Mouse (Mus musculus): ENCODE results near the gene Mobp. TPM values are rescaled to one million over a fixed set of nuclear protein-coding genes. Genes with fewer than 3 reads are reported as not detected.
A peak's percentile ranks its signal among the peaks of the same experiment; 100 is the strongest.

Mobp gene
- polyA plus RNA-seq, 1 experiment from 2014 or later = not detected

DNA sequence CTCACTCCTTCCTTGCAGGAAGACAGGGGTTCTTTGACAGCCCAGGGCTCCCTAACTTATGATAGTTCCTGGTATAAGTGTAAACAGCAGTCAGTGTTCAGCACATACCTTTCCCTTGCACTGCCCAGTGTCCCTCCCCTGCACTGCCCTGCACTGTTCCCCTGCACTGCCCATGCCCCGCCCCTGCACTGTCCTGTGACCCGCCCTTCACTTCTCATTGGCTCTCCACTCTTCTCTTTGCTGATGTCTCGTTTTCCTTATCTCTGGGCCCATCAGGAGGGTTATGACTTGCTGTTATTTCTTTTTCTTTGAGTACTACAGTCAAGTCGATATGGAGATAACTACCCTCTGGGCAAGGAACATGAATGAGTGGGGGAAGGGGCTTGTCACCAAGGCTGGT, 8.5 kb downstream of the Mobp start:
- no peak for DNase-seq

DNA sequence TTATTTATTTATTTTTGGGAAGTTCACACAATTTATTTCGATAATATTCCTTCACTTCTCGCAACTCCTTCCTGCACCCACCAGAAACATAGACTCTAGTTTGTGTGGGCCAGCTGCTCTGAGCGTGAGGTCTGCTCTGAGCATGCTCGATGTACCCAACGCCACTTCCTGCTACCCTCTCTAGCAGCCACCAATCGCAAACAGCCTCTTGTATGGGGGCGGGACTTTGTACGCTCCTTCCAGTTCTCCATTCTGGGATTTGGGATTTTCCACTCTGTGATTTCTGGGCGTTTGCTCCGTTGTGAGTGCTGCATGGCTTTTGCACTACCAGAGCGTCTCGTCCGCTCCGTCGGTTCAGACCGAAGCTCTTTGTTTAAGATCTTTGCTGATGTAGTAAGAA, 14.4 kb downstream of the Mobp start:
- ATAC-seq (ENCODE audit: low FRiP score, low TSS enrichment) = no peak
- no peak overlapping the region for H3K27ac ChIP-seq (replicated peaks; ENCODE audit: low read depth, low read length)
- H3K9ac ChIP-seq (replicated peaks; ENCODE audit: low read length) = no peak overlapping the region
- no peaks in the 10 kb centered on the region for H3K36me3 ChIP-seq (ENCODE audit: control insufficient read depth, insufficient read depth, low read length)
- 89% methylated on average over 16 of the region's 16 CpGs for WGBS
- H3K4me1 ChIP-seq (ENCODE audit: control insufficient read depth, insufficient read depth, low read length) = no peaks in the 10 kb centered on the region
- no peaks in the 10 kb centered on the region for H3K27me3 ChIP-seq (ENCODE audit: control insufficient read depth, insufficient read depth, low read length)
- no peak overlapping the region for H3K4me3 ChIP-seq (replicated peaks; ENCODE audit: low read depth, low read length)
- no peak for DNase-seq
- no peaks in the 10 kb centered on the region for H3K9me3 ChIP-seq (ENCODE audit: control insufficient read depth, low read length)
- no peak overlapping the region for H3K4me2 ChIP-seq (ENCODE audit: low read length)

More for the DNA sequence above, 8.5 kb downstream of the Mobp start:
- H3K36me3 ChIP-seq (ENCODE audit: control insufficient read depth, insufficient read depth, low read length) = no peaks in the 10 kb centered on the region
- H3K27ac ChIP-seq (replicated peaks; ENCODE audit: low read depth, low read length) = 0 out of 2 replicates have a peak overlapping the region, but pooled peaks have one; percentile 1
- H3K27me3 ChIP-seq (ENCODE audit: control insufficient read depth, insufficient read depth, low read length) = no peaks in the 10 kb centered on the region
- no peak overlapping the region for H3K4me2 ChIP-seq (ENCODE audit: low read length)
- no peak overlapping the region for H3K9ac ChIP-seq (replicated peaks; ENCODE audit: low read length)
- peaks cover 4% of the 10 kb centered on the region; the same call in 1 of the 2 replicates for H3K4me1 ChIP-seq (ENCODE audit: control insufficient read depth, insufficient read depth, low read length)
- no peak overlapping the region for H3K4me3 ChIP-seq (replicated peaks; ENCODE audit: low read depth, low read length)
- no peaks in the 10 kb centered on the region for H3K9me3 ChIP-seq (ENCODE audit: control insufficient read depth, low read length)
- WGBS = 47% methylated on average over 4 of the region's 4 CpGs
- ATAC-seq (ENCODE audit: low FRiP score, low TSS enrichment) = no peak

DNA sequence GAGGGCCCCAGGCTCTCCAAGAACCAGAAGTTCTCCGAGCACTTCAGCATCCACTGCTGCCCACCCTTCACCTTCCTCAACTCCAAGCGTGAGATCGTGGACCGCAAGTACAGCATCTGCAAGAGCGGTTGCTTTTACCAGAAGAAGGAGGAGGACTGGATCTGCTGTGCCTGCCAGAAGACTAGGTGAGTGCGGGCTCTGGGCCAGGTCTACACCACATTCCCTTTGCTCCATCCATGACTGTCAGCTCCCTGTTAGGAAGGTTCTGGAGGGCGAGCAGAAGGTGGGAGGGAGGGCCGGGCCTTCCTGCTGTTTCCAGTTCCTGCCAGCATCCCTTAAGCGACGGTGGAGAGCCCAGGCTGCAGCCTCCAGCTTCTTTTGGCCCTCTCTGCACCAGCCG, 18.3 kb downstream of the Mobp start:
- Histone ChIP-seq H3K36me3 (ENCODE audit: control insufficient read depth, insufficient read depth, low read length) (no peaks in the 10 kb centered on the region), H3K9ac (replicated peaks; ENCODE audit: low read length) (no peak overlapping the region), H3K4me1 (ENCODE audit: control insufficient read depth, insufficient read depth, low read length) (no peaks in the 10 kb centered on the region), H3K4me3 (replicated peaks; ENCODE audit: low read depth, low read length) (no peak overlapping the region), H3K27ac (replicated peaks; ENCODE audit: low read depth, low read length) (no peak overlapping the region), H3K4me2 (ENCODE audit: low read length) (no peak overlapping the region), H3K9me3 (ENCODE audit: control insufficient read depth, low read length) (no peaks in the 10 kb centered on the region), H3K27me3 (ENCODE audit: control insufficient read depth, insufficient read depth, low read length) (no peaks in the 10 kb centered on the region)
- DNase-seq (no peak), ATAC-seq (ENCODE audit: low FRiP score, low TSS enrichment) (no peak)
- WGBS = 69% methylated on average over 11 of the region's 11 CpGs

DNA sequence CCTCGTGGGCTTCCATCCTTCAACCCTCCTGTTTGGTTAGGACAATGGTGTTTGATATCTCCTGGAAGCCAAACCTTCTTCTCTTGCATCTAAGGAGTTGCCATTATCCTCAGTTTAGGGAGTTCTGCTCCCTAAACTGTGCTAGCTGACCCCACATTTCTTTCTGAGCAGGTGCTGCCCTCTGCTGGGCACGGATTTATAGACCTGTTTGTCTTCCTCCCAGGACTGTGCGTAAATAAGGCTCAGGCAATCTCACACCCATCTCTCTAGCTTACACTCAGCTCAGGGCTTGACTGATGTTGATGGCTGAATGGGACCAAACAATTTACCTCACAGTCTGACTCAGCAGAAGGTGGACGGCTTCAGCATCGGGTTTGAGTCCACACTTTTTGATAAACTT, 21.8 kb downstream of the Mobp start:
- peak; percentile 73 for DNase-seq
- H3K27me3 ChIP-seq (ENCODE audit: control insufficient read depth, insufficient read depth, low read length) = no peaks in the 10 kb centered on the region
- no peaks in the 10 kb centered on the region for H3K36me3 ChIP-seq (ENCODE audit: control insufficient read depth, insufficient read depth, low read length)
- H3K4me1 ChIP-seq (ENCODE audit: control insufficient read depth, insufficient read depth, low read length) = no peaks in the 10 kb centered on the region
- H3K4me2 ChIP-seq (ENCODE audit: low read length) = no peak overlapping the region
- no peak overlapping the region for H3K9ac ChIP-seq (replicated peaks; ENCODE audit: low read length)
- no peak overlapping the region for H3K4me3 ChIP-seq (replicated peaks; ENCODE audit: low read depth, low read length)
- 46% methylated on average over 5 of the region's 5 CpGs for WGBS
- H3K27ac ChIP-seq (replicated peaks; ENCODE audit: low read depth, low read length) = no peak overlapping the region
- H3K9me3 ChIP-seq (ENCODE audit: control insufficient read depth, low read length) = no peaks in the 10 kb centered on the region
- ATAC-seq (ENCODE audit: low FRiP score, low TSS enrichment) = no peak

DNA sequence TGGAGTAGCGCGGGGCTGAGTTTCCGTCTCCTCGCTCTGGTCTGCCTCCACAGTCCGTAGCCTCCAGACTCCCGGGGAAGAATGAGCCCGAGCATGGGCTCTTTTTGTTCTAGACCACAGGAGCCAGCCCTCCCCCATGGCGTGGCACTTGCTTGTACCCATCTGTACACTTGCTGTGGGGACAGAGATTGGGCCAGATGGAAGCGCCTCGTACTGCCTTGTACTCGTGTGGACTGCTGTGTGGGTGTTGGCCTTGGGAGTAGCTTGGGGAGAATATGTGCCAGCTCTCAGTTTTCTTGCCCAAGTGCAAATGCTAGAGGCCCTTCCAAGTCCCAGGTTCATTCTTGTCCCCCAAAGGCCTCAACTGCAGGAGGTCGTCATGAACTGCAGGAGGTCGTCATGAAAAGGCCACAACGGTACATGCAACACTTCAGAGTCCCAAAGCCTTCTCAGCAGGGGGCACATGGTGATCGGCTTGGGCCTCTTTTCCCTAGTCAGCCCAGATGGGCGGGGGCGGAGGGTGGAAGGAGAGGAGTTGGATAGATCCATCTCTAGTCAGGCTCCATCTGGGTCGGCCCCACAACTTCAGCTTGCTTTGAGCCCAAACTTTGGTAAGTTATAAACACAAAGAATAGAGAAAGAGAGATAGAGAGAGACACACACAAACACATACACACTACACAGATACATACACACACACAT, 25.1 kb downstream of the Mobp start:
- Histone ChIP-seq H3K4me2 (ENCODE audit: low read length) (no peak overlapping the region), H3K27me3 (ENCODE audit: control insufficient read depth, insufficient read depth, low read length) (no peaks in the 10 kb centered on the region), H3K4me1 (ENCODE audit: control insufficient read depth, insufficient read depth, low read length) (no peaks in the 10 kb centered on the region), H3K4me3 (replicated peaks; ENCODE audit: low read depth, low read length) (no peak overlapping the region), H3K9me3 (ENCODE audit: control insufficient read depth, low read length) (no peaks in the 10 kb centered on the region), H3K9ac (replicated peaks; ENCODE audit: low read length) (no peak overlapping the region), H3K36me3 (ENCODE audit: control insufficient read depth, insufficient read depth, low read length) (no peaks in the 10 kb centered on the region), H3K27ac (replicated peaks; ENCODE audit: low read depth, low read length) (no peak overlapping the region)
- no peak for ATAC-seq (ENCODE audit: low FRiP score, low TSS enrichment)
- 80% methylated on average over 18 of the region's 18 CpGs for WGBS
- no peak for DNase-seq

DNA sequence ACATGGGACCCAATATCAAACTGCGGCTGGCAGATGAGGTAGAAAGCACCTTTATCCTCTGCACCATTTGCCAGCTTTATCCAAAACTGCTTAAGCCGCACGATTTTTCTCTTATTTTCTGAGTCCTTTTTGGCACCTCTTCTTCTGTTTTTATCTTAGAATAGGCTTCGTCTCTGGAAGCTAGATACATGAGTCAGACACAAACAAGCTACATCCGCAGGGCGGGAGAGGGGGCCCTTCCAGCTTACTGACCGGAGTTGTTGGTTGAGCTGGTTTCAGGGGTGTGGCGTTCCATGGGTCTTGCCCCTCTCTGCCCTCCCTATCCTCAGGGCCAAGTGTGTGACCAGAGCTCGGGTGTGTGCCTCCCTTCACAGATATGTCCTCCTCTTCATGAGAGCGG, 29.3 kb downstream of the Mobp start:
- Histone ChIP-seq H3K36me3 (ENCODE audit: control insufficient read depth, insufficient read depth, low read length) (no peaks in the 10 kb centered on the region), H3K9me3 (ENCODE audit: control insufficient read depth, low read length) (no peaks in the 10 kb centered on the region), H3K4me3 (replicated peaks; ENCODE audit: low read depth, low read length) (no peak overlapping the region), H3K27ac (replicated peaks; ENCODE audit: low read depth, low read length) (no peak overlapping the region), H3K4me2 (ENCODE audit: low read length) (no peak overlapping the region), H3K4me1 (ENCODE audit: control insufficient read depth, insufficient read depth, low read length) (no peaks in the 10 kb centered on the region), H3K9ac (replicated peaks; ENCODE audit: low read length) (no peak overlapping the region), H3K27me3 (ENCODE audit: control insufficient read depth, insufficient read depth, low read length) (no peaks in the 10 kb centered on the region)
- WGBS = 91% methylated on average over 10 of the region's 10 CpGs
- DNase-seq (no peak), ATAC-seq (ENCODE audit: low FRiP score, low TSS enrichment) (no peak)

DNA sequence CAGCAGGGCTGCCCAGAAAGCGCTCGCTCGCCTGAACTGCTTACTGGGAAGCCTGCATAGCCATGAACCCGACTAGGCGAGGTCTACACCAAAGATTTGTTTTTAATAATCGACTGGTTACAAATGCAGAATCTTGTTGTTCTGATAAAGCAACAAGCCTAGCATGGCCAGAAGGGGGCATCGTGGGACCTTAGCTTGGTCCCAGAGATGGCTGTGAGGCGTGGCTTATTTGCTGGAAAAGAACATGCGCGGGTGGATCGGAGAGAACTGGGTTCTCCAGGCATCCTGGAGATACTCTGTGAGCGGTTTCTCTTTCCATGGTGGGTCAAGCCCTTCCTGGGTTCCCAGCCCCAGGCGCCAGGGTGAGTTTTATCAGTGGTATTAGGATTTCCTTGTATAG, 35.0 kb downstream of the Mobp start:
- Histone ChIP-seq H3K27me3 (ENCODE audit: control insufficient read depth, insufficient read depth, low read length) (no peaks in the 10 kb centered on the region), H3K9me3 (ENCODE audit: control insufficient read depth, low read length) (no peaks in the 10 kb centered on the region), H3K4me1 (ENCODE audit: control insufficient read depth, insufficient read depth, low read length) (no peaks in the 10 kb centered on the region), H3K9ac (replicated peaks; ENCODE audit: low read length) (no peak overlapping the region), H3K36me3 (ENCODE audit: control insufficient read depth, insufficient read depth, low read length) (no peaks in the 10 kb centered on the region), H3K4me2 (ENCODE audit: low read length) (peak overlapping the region; percentile 24; the same call in 1 of the 2 replicates), H3K4me3 (replicated peaks; ENCODE audit: low read depth, low read length) (no peak overlapping the region), H3K27ac (replicated peaks; ENCODE audit: low read depth, low read length) (no peak overlapping the region)
- ATAC-seq (ENCODE audit: low FRiP score, low TSS enrichment) (no peak), DNase-seq (peak; percentile 83)
- WGBS = 33% methylated on average over 13 of the region's 13 CpGs

DNA sequence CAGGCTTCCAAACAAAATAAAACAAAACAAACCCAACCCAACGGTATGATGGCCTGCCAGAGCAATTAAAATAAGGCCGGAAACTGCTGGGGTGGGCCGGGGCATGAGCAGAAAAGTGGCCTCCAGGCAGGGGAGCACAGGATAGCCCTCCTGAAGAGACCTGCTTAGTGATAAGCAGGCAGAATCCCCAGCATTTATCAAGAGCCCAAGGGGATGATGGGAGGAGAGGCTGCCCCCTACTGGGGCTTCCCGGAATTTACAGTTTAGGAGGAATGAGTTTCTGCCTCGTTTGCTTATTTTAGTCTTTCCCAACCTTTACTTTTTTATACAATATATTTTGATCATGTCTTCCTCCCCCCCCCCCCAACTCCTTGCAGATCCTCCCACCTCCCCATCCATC, 37.3 kb downstream of the Mobp start:
- Histone ChIP-seq H3K4me1 (ENCODE audit: control insufficient read depth, insufficient read depth, low read length) (0 out of 2 replicates have a peak, but pooled peaks cover 3% of the 10 kb centered on the region), H3K4me2 (ENCODE audit: low read length) (no peak overlapping the region), H3K9me3 (ENCODE audit: control insufficient read depth, low read length) (no peaks in the 10 kb centered on the region), H3K9ac (replicated peaks; ENCODE audit: low read length) (no peak overlapping the region), H3K4me3 (replicated peaks; ENCODE audit: low read depth, low read length) (no peak overlapping the region), H3K27ac (replicated peaks; ENCODE audit: low read depth, low read length) (no peak overlapping the region), H3K27me3 (ENCODE audit: control insufficient read depth, insufficient read depth, low read length) (no peaks in the 10 kb centered on the region), H3K36me3 (ENCODE audit: control insufficient read depth, insufficient read depth, low read length) (no peaks in the 10 kb centered on the region)
- DNase-seq = no peak
- 84% methylated on average over 5 of the region's 5 CpGs for WGBS
- no peak for ATAC-seq (ENCODE audit: low FRiP score, low TSS enrichment)

DNA sequence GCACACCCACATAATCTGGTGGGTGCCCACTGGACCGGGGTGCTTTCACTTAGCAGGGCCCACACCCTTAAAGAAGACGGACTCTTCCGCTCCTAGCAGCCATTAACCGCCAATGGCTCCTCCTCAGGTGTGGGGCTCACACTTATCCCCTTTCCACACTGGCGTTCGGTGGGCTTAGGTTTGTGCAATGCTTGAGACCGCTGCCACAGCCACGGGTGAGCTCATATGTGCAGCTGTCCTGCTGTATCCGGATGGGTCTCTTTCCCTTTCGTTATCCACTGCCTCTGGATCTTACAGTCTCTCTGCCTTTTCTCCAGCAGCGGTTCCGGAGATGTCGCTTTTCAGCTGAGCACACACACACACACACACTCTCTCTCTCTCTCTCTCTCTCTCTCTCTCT, 41.4 kb downstream of the Mobp start:
- Histone ChIP-seq H3K9ac (replicated peaks; ENCODE audit: low read length) (peak overlapping the region; percentile 63), H3K27ac (replicated peaks; ENCODE audit: low read depth, low read length) (peak overlapping the region; percentile 88), H3K4me1 (ENCODE audit: control insufficient read depth, insufficient read depth, low read length) (0 out of 2 replicates have a peak, but pooled peaks cover 3% of the 10 kb centered on the region), H3K36me3 (ENCODE audit: control insufficient read depth, insufficient read depth, low read length) (no peaks in the 10 kb centered on the region), H3K4me3 (replicated peaks; ENCODE audit: low read depth, low read length) (peak overlapping the region; percentile 30), H3K27me3 (ENCODE audit: control insufficient read depth, insufficient read depth, low read length) (no peaks in the 10 kb centered on the region), H3K4me2 (ENCODE audit: low read length) (peak overlapping the region; percentile 57), H3K9me3 (ENCODE audit: control insufficient read depth, low read length) (no peaks in the 10 kb centered on the region)
- DNase-seq (peak; percentile 70), ATAC-seq (ENCODE audit: low FRiP score, low TSS enrichment) (peak; percentile 64; the same call in 1 of the 2 replicates)
- WGBS = 27% methylated on average over 13 of the region's 13 CpGs

Measured in midbrain, embryonic 14.5 days (tissue).